Mouse (Mus musculus) C2C12 (cell line): Measurements from ENCODE around the gene Lipc.

ENCODE experiments used
- CTCF ChIP-seq: IDR thresholded peaks from one replicate; pipeline ENCODE4 v1.5.1; 2011; ENCODE audit not compliant: control insufficient read depth, insufficient read depth, insufficient read length
- MYOD1 ChIP-seq: IDR thresholded peaks from one replicate; pipeline ENCODE4 v1.6.1; 2011; ENCODE audit warnings: low read depth; ENCODE audit not compliant: control insufficient read depth, insufficient read length
- MYOG ChIP-seq: IDR thresholded peaks from one replicate; pipeline ENCODE4 v1.6.1; 2011; ENCODE audit not compliant: control insufficient read depth, insufficient read length; ENCODE audit errors: extremely low read depth
- USF1 ChIP-seq: IDR thresholded peaks from one replicate; pipeline ENCODE4 v1.6.1; 2011; ENCODE audit warnings: low read depth, mild to moderate bottlenecking, control low read depth, moderate library complexity

GRCm38 (mm10) chr9:70838132-70838911 lies 113.7 kb downstream of the Lipc start:
- TF ChIP-seq CTCF: no peak
- no peak for TF ChIP-seq USF1
- no peak for TF ChIP-seq MYOD1
- no peak for TF ChIP-seq MYOG
